Mouse (Mus musculus) midbrain, postnatal 0 days (tissue): Measurements from ENCODE around the gene Dscam. TPM values are rescaled to one million over a fixed set of nuclear protein-coding genes. Genes with fewer than 3 reads are reported as not detected.
A peak's percentile ranks its signal among the peaks of the same experiment; 100 is the strongest.

Experiments
- ATAC-seq: fragments of 200-750 bp; cut with Nextera tagmentation; 2 replicates; pipeline ENCODE4 v1.8.0; 2017; ENCODE audit warnings: moderate number of reproducible peaks, mild to moderate bottlenecking, moderate TSS enrichment, moderate library complexity; ENCODE audit not compliant: low FRiP score
- DNase-seq: peaks from one replicate; pipeline ENCODE4 v3.0.0-alpha.2; 2015; ENCODE audit warnings: low spot score
- H3K27ac ChIP-seq: fragments of 300-500 bp; sonication (generic); 2 replicates; pipeline ENCODE4 v1.5.1; 2014; ENCODE audit warnings: low read depth, mild to moderate bottlenecking, low read length, mixed read lengths
- H3K27me3 ChIP-seq: fragments of 300-500 bp; sonication (generic); 2 replicates; pipeline ENCODE4 v1.6.1; 2014; ENCODE audit warnings: low read length, control low read depth, mixed read lengths; ENCODE audit not compliant: insufficient read depth
- H3K36me3 ChIP-seq: fragments of 300-500 bp; sonication (generic); 2 replicates; pipeline ENCODE4 v1.6.1; 2014; ENCODE audit warnings: low read length, control low read depth, mixed read lengths; ENCODE audit not compliant: insufficient read depth
- H3K4me1 ChIP-seq: fragments of 300-500 bp; sonication (generic); 2 replicates; pipeline ENCODE4 v1.6.1; 2014; ENCODE audit warnings: mild to moderate bottlenecking, control low read depth, antibody characterized with exemption, low read length, mixed read lengths; ENCODE audit not compliant: insufficient read depth
- H3K4me2 ChIP-seq: fragments of 300-500 bp; sonication (generic); 2 replicates; pipeline ENCODE4 v1.6.1; 2014; ENCODE audit warnings: low read depth, mild to moderate bottlenecking, low read length, mixed read lengths; ENCODE audit not compliant: poor library complexity, severe bottlenecking
- H3K4me3 ChIP-seq: fragments of 300-500 bp; sonication (generic); 2 replicates; pipeline ENCODE4 v1.5.1; 2014; ENCODE audit warnings: low read depth, mild to moderate bottlenecking, low read length, moderate library complexity
- H3K9ac ChIP-seq: fragments of 300-500 bp; sonication (generic); replicated peaks from 2 replicates; pipeline ENCODE4 v1.6.1; 2014; ENCODE audit warnings: mild to moderate bottlenecking, low read length, moderate library complexity, mixed read lengths; ENCODE audit not compliant: poor library complexity, severe bottlenecking
- H3K9me3 ChIP-seq: fragments of 300-500 bp; sonication (generic); 2 replicates; pipeline ENCODE4 v1.6.1; 2016; ENCODE audit warnings: low read length, control low read depth
- CTCF ChIP-seq: IDR thresholded peaks from 2 replicates; pipeline ENCODE4 v1.5.1; 2016; ENCODE audit warnings: antibody characterized with exemption, mild to moderate bottlenecking
- WGBS: fragments of 180-500 bp; shearing (Covaris S2); extraction: QIAGEN DNeasy Blood & Tissue Kit; methylation state at CpG from one replicate; pipeline ENCODE4 v1.1.7; 2014; 5-methylcytosine and 5-hydroxymethylcytosine counted together
- polyA plus RNA-seq: library from polyadenylated mRNA; unstranded; fragments of >200 nt; fragmentation: Nextera tagmentation; extraction: Ambion mirVana; gene quantifications from 2 replicates; pipeline ENCODE4 v1.2.1, GENCODE M21; 2015
- total RNA-seq: library from RNA; depleted of rRNA; stranded (reverse); fragments of >200 nt; gene quantifications from 2 replicates; pipeline ENCODE4 v1.2.3, GENCODE M21; 2014

Gene Dscam
- total and polyA plus RNA-seq, 2 experiments from 2014 or later = 15.1 to 64.6 TPM

DNA sequence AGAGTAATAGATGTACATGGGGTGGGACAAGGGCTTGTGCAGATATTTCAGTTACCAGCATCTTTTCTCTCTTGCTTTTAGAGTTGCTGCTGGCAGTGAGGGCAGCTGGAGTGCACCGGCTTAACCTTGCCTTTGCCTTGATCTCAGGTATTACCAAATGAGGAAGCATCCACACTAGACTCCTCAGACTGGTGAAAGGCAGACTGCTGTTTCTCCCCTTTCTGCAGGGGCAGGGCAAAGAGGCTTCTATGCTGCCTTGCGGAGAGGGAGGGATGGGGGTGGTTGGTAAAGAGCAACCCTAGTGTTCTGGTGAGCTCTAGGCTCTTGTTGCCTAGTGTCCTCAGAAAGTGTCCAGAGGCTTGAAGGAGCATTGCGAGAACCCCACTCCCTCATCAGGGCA is 412.2 kb downstream of the Dscam start:
- H3K9ac ChIP-seq = no peak overlapping the region
- TF ChIP-seq CTCF = no peak
- H3K9me3 ChIP-seq = no peaks in the 10 kb centered on the region
- H3K4me1 ChIP-seq = peaks cover 31% of the 10 kb centered on the region
- ATAC-seq = no peak
- H3K27me3 ChIP-seq = no peaks in the 10 kb centered on the region
- peak overlapping the region; percentile 55; the same call in 1 of the 2 replicates for H3K27ac ChIP-seq
- H3K36me3 ChIP-seq = no peaks in the 10 kb centered on the region
- no peak for DNase-seq
- no peak overlapping the region for H3K4me3 ChIP-seq
- H3K4me2 ChIP-seq = no peak overlapping the region
- WGBS = 58% methylated on average over 3 of the region's 3 CpGs

DNA sequence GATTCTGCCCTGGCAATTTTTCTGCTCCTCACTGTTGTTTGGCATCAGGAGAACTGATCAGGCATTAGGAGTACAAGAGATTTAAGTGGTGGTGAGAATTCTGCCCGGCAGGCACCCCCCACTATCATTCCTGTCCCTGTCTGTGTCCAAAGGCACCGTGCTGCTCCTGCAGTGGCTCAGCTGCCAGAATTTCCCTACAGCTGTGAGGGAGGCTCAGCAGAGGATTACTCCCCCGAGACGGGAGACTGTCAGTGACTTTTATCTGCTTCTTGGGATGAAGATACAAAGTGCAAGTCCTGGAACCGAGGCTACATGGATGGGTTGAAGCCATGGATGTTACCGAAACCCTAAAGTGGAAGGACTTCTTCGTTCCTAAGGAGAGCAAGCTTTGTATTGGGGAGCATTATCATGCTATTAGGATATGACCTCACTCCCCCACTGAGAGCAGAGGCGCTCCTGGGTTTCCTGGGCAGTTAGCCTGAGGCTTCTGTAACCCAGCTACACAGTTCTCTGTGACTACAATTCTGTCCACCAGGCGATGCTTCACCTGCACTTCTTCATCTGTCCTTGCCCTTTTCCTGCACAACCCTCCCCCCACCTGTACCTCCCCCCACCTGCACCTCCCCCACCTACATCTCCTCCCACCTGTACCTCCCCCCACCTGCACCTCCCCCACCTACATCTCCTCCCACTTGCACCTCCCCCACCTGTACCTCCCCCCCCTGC is 412.8 kb downstream of the Dscam start:
- Histone ChIP-seq H3K36me3 (no peaks in the 10 kb centered on the region), H3K27me3 (no peaks in the 10 kb centered on the region), H3K9me3 (no peaks in the 10 kb centered on the region), H3K4me1 (peaks cover 32% of the 10 kb centered on the region), H3K4me3 (no peak overlapping the region), H3K4me2 (peak overlapping the region; percentile 4; the same call in 1 of the 2 replicates), H3K9ac (no peak overlapping the region), H3K27ac (peak overlapping the region; percentile 71)
- TF ChIP-seq CTCF = no peak; the same call in 1 of the 2 replicates
- peak; percentile 26 for DNase-seq
- 2% methylated on average over 9 of the region's 9 CpGs for WGBS
- ATAC-seq = peak; percentile 24; the same call in 1 of the 2 replicates

DNA sequence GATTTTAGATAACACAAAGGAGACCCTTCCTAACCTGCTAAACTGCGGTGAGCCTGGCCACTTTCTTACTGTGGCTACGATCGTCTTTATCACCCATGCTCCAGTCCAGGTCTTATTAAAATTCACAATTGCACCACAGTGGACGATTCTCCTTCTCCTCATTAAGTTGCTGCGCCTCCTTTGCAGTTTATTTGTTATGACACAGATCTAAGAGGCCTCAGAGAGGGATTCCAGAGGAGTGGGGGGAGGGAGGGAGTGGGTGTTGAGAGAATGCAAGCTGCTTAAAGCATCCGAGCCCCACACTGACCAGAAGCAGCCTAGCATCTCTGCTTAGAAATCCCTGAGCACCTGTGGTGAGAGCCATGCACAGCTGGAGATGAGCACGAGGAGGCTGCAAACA is 413.6 kb downstream of the Dscam start:
- no peak overlapping the region for H3K4me2 ChIP-seq
- ATAC-seq (peak; percentile 51; the same call in 1 of the 2 replicates), DNase-seq (peak; percentile 65)
- H3K36me3 ChIP-seq = no peaks in the 10 kb centered on the region
- 0 out of 2 replicates have a peak overlapping the region, but pooled peaks have one; percentile 19 for H3K9ac ChIP-seq
- H3K27ac ChIP-seq = peak overlapping the region; percentile 71
- peaks cover 32% of the 10 kb centered on the region for H3K4me1 ChIP-seq
- no peaks in the 10 kb centered on the region for H3K27me3 ChIP-seq
- 9% methylated on average over 7 of the region's 7 CpGs for WGBS
- no peaks in the 10 kb centered on the region for H3K9me3 ChIP-seq
- no peak overlapping the region for H3K4me3 ChIP-seq
- peak; percentile 9; the same call in 1 of the 2 replicates for TF ChIP-seq CTCF

DNA sequence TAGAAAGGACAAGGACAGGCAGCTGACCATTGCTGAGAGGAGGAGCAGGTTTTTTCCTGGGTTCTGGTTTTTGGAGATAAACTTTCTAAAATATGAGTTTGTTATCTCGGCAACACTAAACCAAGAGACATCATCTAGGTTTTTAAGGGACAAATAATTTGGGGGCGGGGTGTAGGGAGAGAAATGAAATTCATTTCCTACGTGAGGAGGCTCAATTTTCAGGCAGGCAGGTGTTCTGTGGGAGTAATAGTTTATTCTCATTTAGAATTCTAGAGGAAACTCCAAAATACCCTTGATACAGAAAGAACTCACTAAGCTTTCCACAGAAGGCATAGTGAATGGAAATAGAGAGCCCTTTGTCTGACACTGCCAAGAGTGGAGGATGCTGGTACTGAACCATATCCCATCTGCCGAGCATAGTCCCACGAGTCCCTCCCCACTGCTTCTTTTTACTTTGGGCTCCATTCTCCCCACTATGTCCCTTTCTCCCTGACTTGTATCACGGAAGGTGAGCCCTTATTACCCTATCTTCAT is 415.5 kb downstream of the Dscam start:
- WGBS = 53% methylated on average over 6 of the region's 6 CpGs

DNA sequence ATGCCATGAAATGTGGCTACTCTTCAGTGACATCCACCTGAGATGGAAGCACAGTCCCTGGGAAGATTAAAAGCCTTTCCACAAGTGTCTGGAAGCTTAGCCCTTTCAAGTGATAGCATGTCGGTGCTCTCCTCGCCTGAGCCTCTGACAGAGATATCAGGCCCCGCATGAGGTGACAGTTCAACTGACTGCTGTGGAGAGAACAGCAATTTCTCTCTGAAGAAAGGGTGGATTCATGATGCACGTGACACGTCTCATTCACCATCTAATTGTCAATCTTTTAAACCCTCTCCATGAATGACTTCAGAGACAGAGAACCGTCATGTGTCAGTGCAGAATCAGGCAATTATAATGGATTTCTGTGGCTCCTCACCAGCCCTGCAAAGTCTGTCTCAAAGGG is 416.2 kb downstream of the Dscam start:
- Histone ChIP-seq H3K9ac (no peak overlapping the region), H3K4me3 (no peak overlapping the region), H3K36me3 (no peaks in the 10 kb centered on the region), H3K27me3 (no peaks in the 10 kb centered on the region), H3K4me2 (no peak overlapping the region), H3K27ac (peak overlapping the region; percentile 68), H3K4me1 (peaks cover 27% of the 10 kb centered on the region), H3K9me3 (no peaks in the 10 kb centered on the region)
- ATAC-seq (no peak), DNase-seq (no peak)
- 16% methylated on average over 6 of the region's 6 CpGs for WGBS
- no peak for TF ChIP-seq CTCF

More for the DNA sequence above, 415.5 kb downstream of the Dscam start:
- ATAC-seq (no peak), DNase-seq (peak; percentile 19)
- TF ChIP-seq CTCF = no peak
- H3K27ac ChIP-seq = peak overlapping the region; percentile 68
- no peak overlapping the region for H3K4me2 ChIP-seq
- H3K9ac ChIP-seq = no peak overlapping the region
- H3K4me3 ChIP-seq = no peak overlapping the region
- no peaks in the 10 kb centered on the region for H3K36me3 ChIP-seq
- no peaks in the 10 kb centered on the region for H3K27me3 ChIP-seq
- H3K9me3 ChIP-seq = no peaks in the 10 kb centered on the region
- peaks cover 27% of the 10 kb centered on the region for H3K4me1 ChIP-seq

DNA sequence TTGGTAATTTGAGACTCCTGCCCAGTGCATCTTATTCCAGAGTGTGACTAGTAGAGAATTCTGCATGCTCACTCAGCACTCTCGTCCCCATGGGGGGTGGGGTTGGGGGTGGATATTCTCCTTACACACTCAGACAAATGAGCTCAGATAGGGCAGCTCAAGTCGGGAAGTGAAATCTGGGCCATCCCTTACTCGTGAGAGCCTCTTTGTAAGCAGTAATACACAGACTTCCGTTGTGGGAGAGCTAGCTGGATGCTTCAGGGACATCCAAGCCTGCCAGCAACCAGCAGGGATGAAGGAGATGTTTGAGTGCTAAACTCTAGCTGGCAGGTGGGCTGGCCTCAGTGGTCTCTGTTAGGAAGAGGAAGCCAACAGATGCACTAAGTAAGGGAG is 416.8 kb downstream of the Dscam start:
- peaks cover 27% of the 10 kb centered on the region for H3K4me1 ChIP-seq
- no peaks in the 10 kb centered on the region for H3K9me3 ChIP-seq
- H3K9ac ChIP-seq = no peak overlapping the region
- DNase-seq (peak; percentile 66), ATAC-seq (peak; percentile 29; the same call in 1 of the 2 replicates)
- peak overlapping the region; percentile 62 for H3K27ac ChIP-seq
- H3K36me3 ChIP-seq = no peaks in the 10 kb centered on the region
- 12% methylated on average over 4 of the region's 4 CpGs for WGBS
- no peak for TF ChIP-seq CTCF
- no peak overlapping the region for H3K4me2 ChIP-seq
- H3K27me3 ChIP-seq = no peaks in the 10 kb centered on the region
- no peak overlapping the region for H3K4me3 ChIP-seq
